Mouse (Mus musculus) heart, postnatal 0 days (tissue): ENCODE data around the gene Tbx6.

ENCODE experiments used
- CTCF ChIP-seq: IDR thresholded peaks from 2 replicates; pipeline ENCODE4 v1.5.1; 2016; ENCODE audit warnings: antibody characterized with exemption, control low read depth, low read depth
- EP300 ChIP-seq: IDR thresholded peaks from 2 replicates; pipeline ENCODE4 v1.6.1; 2016; ENCODE audit warnings: antibody characterized with exemption, low read depth

DNA sequence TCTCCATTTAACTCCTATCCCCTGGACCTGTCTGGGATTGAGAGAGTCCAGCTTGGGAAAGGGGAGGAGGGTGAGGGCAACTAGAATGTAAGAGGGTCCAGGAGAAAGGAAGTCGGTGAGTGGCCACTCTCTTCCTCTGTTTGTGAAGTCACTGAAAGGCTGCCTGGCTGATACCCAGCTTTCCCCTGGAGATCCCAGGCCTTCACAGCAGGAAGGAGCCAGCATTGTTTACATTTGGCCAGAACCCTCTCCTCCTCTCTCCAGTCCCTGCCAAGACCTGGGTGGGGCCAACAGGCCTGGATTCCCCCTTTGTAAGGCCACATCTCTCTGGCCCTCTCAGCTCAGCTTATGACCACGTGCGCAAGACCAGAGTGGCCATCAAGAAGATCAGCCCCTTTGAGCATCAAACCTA, 20.9 kb upstream of the Tbx6 start:
- no peak for TF ChIP-seq CTCF
- TF ChIP-seq EP300: peak; percentile 26; the same call in 1 of the 2 replicates
